Mouse (Mus musculus) ES-Bruce4 (cell line): ENCODE data around the gene Mypn. TPM values are rescaled to one million over a fixed set of nuclear protein-coding genes. Genes with fewer than 3 reads are reported as not detected.

Experiments used
- H3K27ac ChIP-seq: 2 replicates; pipeline ENCODE4 v1.5.1; 2012; ENCODE audit warnings: low read length, inconsistent platforms; ENCODE audit not compliant: insufficient read depth
- H3K27me3 ChIP-seq: 2 replicates; pipeline ENCODE4 v1.6.1; 2012; ENCODE audit warnings: mild to moderate bottlenecking, low read length, inconsistent platforms; ENCODE audit not compliant: control insufficient read depth, poor library complexity, insufficient read depth, severe bottlenecking
- H3K36me3 ChIP-seq: 2 replicates; pipeline ENCODE4 v1.6.1; 2012; ENCODE audit warnings: inconsistent platforms, mild to moderate bottlenecking, low read length, moderate library complexity; ENCODE audit not compliant: control insufficient read depth, poor library complexity, insufficient read depth, severe bottlenecking
- H3K4me1 ChIP-seq: one replicate; pipeline ENCODE4 v1.8.1; 2011; ENCODE audit warnings: low read length; ENCODE audit not compliant: control insufficient read depth, insufficient read depth
- H3K4me3 ChIP-seq: 2 replicates; pipeline ENCODE4 v1.5.1; 2011; ENCODE audit warnings: low read depth, mild to moderate bottlenecking, low read length
- H3K9ac ChIP-seq: 2 replicates; pipeline ENCODE4 v1.6.1; 2012; ENCODE audit warnings: low read depth, mild to moderate bottlenecking, inconsistent platforms; ENCODE audit not compliant: poor library complexity, severe bottlenecking
- H3K9me3 ChIP-seq: replicated peaks from 2 replicates; pipeline ENCODE4 v1.6.1; 2012; ENCODE audit warnings: mild to moderate bottlenecking, low read length, inconsistent platforms; ENCODE audit not compliant: control insufficient read depth, poor library complexity, insufficient read depth, severe bottlenecking
- CTCF ChIP-seq: IDR thresholded peaks from one replicate; pipeline ENCODE4 v1.8.1; 2011; ENCODE audit warnings: low read depth, low read length
- EP300 ChIP-seq: IDR thresholded peaks from 2 replicates; pipeline ENCODE4 v1.6.1; 2011; ENCODE audit warnings: low read depth, low read length; ENCODE audit not compliant: insufficient read depth
- POLR2A ChIP-seq: IDR thresholded peaks from one replicate; pipeline ENCODE4 v1.8.1; 2011; ENCODE audit warnings: low read length; ENCODE audit not compliant: insufficient read depth
- polyA plus RNA-seq: library from polyadenylated mRNA; stranded (reverse); fragments of >200 nt; gene quantifications from 2 replicates; pipeline ENCODE4 v1.2.4, GENCODE M21; 2011; ENCODE audit warnings: low read depth; ENCODE audit not compliant: missing spikeins, insufficient read depth, insufficient read length

The Mypn gene
- polyA plus RNA-seq, 1 experiment: 0.66 TPM

- H3K27ac ChIP-seq: no peak overlapping the region
- peak overlapping the region; percentile 1 for H3K4me3 ChIP-seq
- H3K36me3 ChIP-seq: no peaks in the 10 kb centered on the region
- TF ChIP-seq POLR2A (no peak), EP300 (no peak), CTCF (no peak)
- no peaks in the 10 kb centered on the region for H3K27me3 ChIP-seq
- no peaks in the 10 kb centered on the region for H3K9me3 ChIP-seq
- no peaks in the 10 kb centered on the region for H3K4me1 ChIP-seq
- 0 out of 2 replicates have a peak overlapping the region, but pooled peaks have one; percentile 13 for H3K9ac ChIP-seq
These were observed 11.0 kb downstream of the Mypn start for GRCm38 (mm10) chr10:63192736-63193135.

DNA sequence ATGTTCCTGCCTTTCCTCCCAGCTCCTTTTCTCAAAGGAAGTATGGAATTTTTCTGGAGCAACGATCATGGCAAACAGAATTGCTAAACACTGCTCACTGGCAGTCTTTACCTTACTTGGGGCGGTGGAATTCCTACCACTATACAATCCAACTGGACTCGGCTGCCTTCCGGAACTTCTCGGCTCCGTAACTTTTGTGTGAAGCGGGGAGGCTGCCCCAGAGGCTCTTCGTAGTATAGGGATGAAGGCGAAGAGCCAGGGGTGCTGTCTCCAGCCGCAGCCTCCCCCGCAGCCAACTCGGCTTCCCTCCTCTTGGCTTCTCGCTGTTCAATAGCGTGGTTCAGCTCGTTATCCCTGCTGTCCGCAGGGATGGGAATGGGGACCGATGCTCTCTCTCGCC is 11.5 kb downstream of the Mypn start:
- Histone ChIP-seq H3K27me3 (no peaks in the 10 kb centered on the region), H3K9ac (peak overlapping the region; percentile 13; the same call in 1 of the 2 replicates), H3K36me3 (no peaks in the 10 kb centered on the region), H3K9me3 (no peaks in the 10 kb centered on the region), H3K4me1 (no peaks in the 10 kb centered on the region), H3K4me3 (peak overlapping the region; percentile 1), H3K27ac (no peak overlapping the region)
- TF ChIP-seq EP300 (no peak), CTCF (no peak), POLR2A (no peak)

DNA sequence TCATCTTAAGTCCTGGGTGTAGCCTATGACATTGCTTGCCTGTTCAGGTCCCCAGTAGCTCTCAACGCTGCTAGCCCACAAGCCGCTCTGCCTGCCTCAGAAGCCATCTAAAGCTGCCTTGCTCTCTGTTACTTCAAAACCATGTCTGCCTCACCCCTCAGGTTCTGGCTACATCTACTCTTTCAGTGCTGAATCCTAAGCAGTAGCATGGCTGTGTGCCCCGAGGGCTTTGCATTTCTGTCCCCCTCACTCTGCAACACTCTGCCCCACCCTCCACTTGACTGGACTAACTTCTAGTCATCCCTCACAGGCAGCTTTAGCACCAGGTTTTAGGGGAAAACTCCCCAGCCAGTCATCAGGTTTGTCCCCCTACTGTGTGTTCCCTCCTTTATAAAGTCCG is 19.3 kb downstream of the Mypn start:
- H3K9ac ChIP-seq: no peak overlapping the region
- H3K9me3 ChIP-seq: peaks cover 5% of the 10 kb centered on the region
- H3K27ac ChIP-seq: no peak overlapping the region
- H3K4me1 ChIP-seq: peaks cover 2% of the 10 kb centered on the region
- TF ChIP-seq POLR2A: no peak
- no peak for TF ChIP-seq CTCF
- no peak for TF ChIP-seq EP300
- peak overlapping the region; percentile 6; the same call in 1 of the 2 replicates for H3K4me3 ChIP-seq
- no peaks in the 10 kb centered on the region for H3K36me3 ChIP-seq
- H3K27me3 ChIP-seq: no peaks in the 10 kb centered on the region

DNA sequence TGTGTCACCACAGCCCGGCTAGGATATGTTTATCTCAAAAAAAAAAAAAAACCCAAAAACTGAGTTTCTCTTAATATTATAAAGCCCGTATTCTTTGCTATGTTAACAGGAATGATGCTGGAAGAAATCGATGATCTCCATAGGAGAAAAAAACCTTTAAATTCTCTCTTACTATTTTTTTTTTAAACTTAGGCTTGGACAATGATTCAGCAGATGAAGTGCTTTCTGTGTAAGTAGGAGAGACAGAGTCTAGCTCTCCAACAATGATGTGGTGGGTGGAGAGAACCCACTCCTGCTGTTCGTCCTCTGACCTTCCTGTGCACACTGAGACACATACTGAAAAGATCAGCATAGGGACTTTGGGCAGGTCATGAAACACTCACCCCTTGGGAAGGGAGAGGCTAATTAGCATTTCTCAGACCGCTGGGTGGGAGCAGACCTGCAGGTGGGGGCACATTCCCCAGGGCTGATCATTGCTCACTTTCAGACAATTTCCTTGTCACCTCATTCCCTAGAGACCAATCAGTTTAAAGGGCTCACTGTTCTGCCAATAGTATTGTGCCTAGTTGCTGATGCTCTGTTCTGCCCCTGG is 21.5 kb downstream of the Mypn start:
- no peaks in the 10 kb centered on the region for H3K36me3 ChIP-seq
- H3K9me3 ChIP-seq: peaks cover 5% of the 10 kb centered on the region
- TF ChIP-seq CTCF (no peak), POLR2A (no peak), EP300 (peak; percentile 86)
- H3K9ac ChIP-seq: no peak overlapping the region
- H3K27me3 ChIP-seq: no peaks in the 10 kb centered on the region
- H3K27ac ChIP-seq: peak overlapping the region; percentile 91
- no peak overlapping the region for H3K4me3 ChIP-seq
- peaks cover 4% of the 10 kb centered on the region for H3K4me1 ChIP-seq

DNA sequence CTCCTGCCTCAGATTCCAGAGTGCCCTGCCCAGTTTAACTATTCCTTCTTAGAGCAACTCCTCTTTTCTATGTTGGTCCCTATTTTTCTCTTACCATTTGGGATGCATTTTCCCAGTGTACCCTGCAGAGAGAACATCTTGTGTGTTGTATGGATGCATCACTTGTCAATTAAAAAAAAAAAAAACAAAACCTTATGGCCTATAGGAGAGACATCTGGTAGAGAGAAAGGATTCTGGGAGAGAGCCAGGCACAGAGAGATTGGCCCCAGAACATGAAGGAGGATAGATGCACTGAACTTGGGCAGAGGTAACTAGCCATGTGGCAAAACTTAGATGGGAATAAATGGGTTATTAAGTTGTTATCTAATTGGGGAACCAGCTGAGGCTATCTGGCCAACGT is 22.6 kb downstream of the Mypn start:
- Histone ChIP-seq H3K9me3 (peaks cover 5% of the 10 kb centered on the region), H3K4me1 (peaks cover 4% of the 10 kb centered on the region), H3K27ac (no peak overlapping the region), H3K9ac (no peak overlapping the region), H3K27me3 (no peaks in the 10 kb centered on the region), H3K4me3 (no peak overlapping the region), H3K36me3 (no peaks in the 10 kb centered on the region)
- TF ChIP-seq POLR2A: no peak
- no peak for TF ChIP-seq CTCF
- TF ChIP-seq EP300: no peak

GRCm38 (mm10) chr10:63179524-63179923 is 24.2 kb downstream of the Mypn start:
- Histone ChIP-seq H3K9ac (no peak overlapping the region), H3K4me3 (no peak overlapping the region), H3K27ac (peak overlapping the region; percentile 20; the same call in 1 of the 2 replicates), H3K4me1 (peaks cover 4% of the 10 kb centered on the region), H3K9me3 (peaks cover 5% of the 10 kb centered on the region), H3K36me3 (no peaks in the 10 kb centered on the region), H3K27me3 (no peaks in the 10 kb centered on the region)
- no peak for TF ChIP-seq POLR2A
- TF ChIP-seq CTCF: no peak
- no peak for TF ChIP-seq EP300
